Mouse (Mus musculus) mesoderm, embryonic 11.5 days (tissue): ENCODE measurements around the gene Bdh1.
"Not testable (repeated sequence)": the region's sequence is repeated elsewhere in the genome, so short reads cannot be mapped to it uniquely, and the experiment has no call there.

Experiments
- DNase-seq: peaks from one replicate; pipeline ENCODE4 v3.0.0-alpha.2; 2012; ENCODE audit warnings: low read depth, low spot score

Gene Bdh1

GRCm38 (mm10) chr16:31464953-31465352, 42.9 kb downstream of the Bdh1 start:
- DNase-seq = no peak

GRCm38 (mm10) chr16:31465630-31466029, 43.5 kb downstream of the Bdh1 start:
- peak; percentile 47 for DNase-seq

GRCm38 (mm10) chr16:31466106-31466505, 44.0 kb downstream of the Bdh1 start:
- no peak for DNase-seq

GRCm38 (mm10) chr16:31470819-31471218, 48.7 kb downstream of the Bdh1 start:
- not testable (repeated sequence) for DNase-seq

GRCm38 (mm10) chr16:31471994-31472393, 49.9 kb downstream of the Bdh1 start:
- DNase-seq = no peak

GRCm38 (mm10) chr16:31473226-31473625, 51.1 kb downstream of the Bdh1 start:
- no peak for DNase-seq

- no peak for DNase-seq
Observed at GRCm38 (mm10) chr16:31475123-31475968, 53.3 kb downstream of the Bdh1 start.

- DNase-seq = no peak
Observed at GRCm38 (mm10) chr16:31476872-31477603, 55.0 kb downstream of the Bdh1 start.

GRCm38 (mm10) chr16:31485336-31485735, 63.3 kb downstream of the Bdh1 start:
- no peak for DNase-seq

- DNase-seq = no peak
Observed at GRCm38 (mm10) chr16:31487266-31487665, 65.2 kb downstream of the Bdh1 start.

GRCm38 (mm10) chr16:31489096-31489495, 67.0 kb downstream of the Bdh1 start:
- no peak for DNase-seq

GRCm38 (mm10) chr16:31490967-31491366, 68.9 kb downstream of the Bdh1 start:
- DNase-seq = no peak

- no peak for DNase-seq
Observed at GRCm38 (mm10) chr16:31492921-31493549, 71.0 kb downstream of the Bdh1 start.

- DNase-seq = no peak
Observed at GRCm38 (mm10) chr16:31493550-31493965, 71.5 kb downstream of the Bdh1 start.

- DNase-seq = no peak
Observed at GRCm38 (mm10) chr16:31493991-31494390, 71.9 kb downstream of the Bdh1 start.

GRCm38 (mm10) chr16:31495356-31495755, 73.3 kb downstream of the Bdh1 start:
- no peak for DNase-seq

GRCm38 (mm10) chr16:31495769-31496168, 73.7 kb downstream of the Bdh1 start:
- no peak for DNase-seq

GRCm38 (mm10) chr16:31498336-31498735, 76.3 kb downstream of the Bdh1 start:
- DNase-seq = no peak

- DNase-seq = no peak
Observed at GRCm38 (mm10) chr16:31499021-31499420, 76.9 kb downstream of the Bdh1 start.

- DNase-seq = no peak
Observed at GRCm38 (mm10) chr16:31499681-31500310, 77.7 kb downstream of the Bdh1 start.

GRCm38 (mm10) chr16:31500532-31500931, 78.5 kb downstream of the Bdh1 start:
- DNase-seq = no peak
